Mouse (Mus musculus) hindbrain, postnatal 0 days (tissue): ENCODE data around the gene Copz1. TPM values are rescaled to one million over a fixed set of nuclear protein-coding genes. Genes with fewer than 3 reads are reported as not detected.
"Not testable (repeated sequence)": the region's sequence is repeated elsewhere in the genome, so short reads cannot be mapped to it uniquely, and the experiment has no call there.

ENCODE experiments used
- ATAC-seq: fragments of 200-750 bp; cut with Nextera tagmentation; 2 replicates; pipeline ENCODE4 v1.8.0; 2017; ENCODE audit warnings: mild to moderate bottlenecking, moderate TSS enrichment, moderate library complexity
- DNase-seq: peaks from one replicate; pipeline ENCODE4 v3.0.0-alpha.2; 2015; ENCODE audit warnings: low spot score
- H3K27ac ChIP-seq: fragments of 300-500 bp; sonication (generic); 2 replicates; pipeline ENCODE4 v1.5.1; 2014; ENCODE audit warnings: mild to moderate bottlenecking
- H3K27me3 ChIP-seq: fragments of 300-500 bp; sonication (generic); 2 replicates; pipeline ENCODE4 v1.6.1; 2014; ENCODE audit warnings: low read length, mixed read lengths; ENCODE audit not compliant: insufficient read depth
- H3K36me3 ChIP-seq: fragments of 300-500 bp; sonication (generic); 2 replicates; pipeline ENCODE4 v1.6.1; 2014; ENCODE audit warnings: low read length, mixed read lengths; ENCODE audit not compliant: insufficient read depth
- H3K4me1 ChIP-seq: fragments of 300-500 bp; sonication (generic); 2 replicates; pipeline ENCODE4 v1.6.1; 2014; ENCODE audit warnings: antibody characterized with exemption, low read length, mixed read lengths; ENCODE audit not compliant: insufficient read depth
- H3K4me2 ChIP-seq: fragments of 300-500 bp; sonication (generic); 2 replicates; pipeline ENCODE4 v1.6.1; 2014; ENCODE audit warnings: low read depth, mild to moderate bottlenecking, low read length, moderate library complexity, mixed read lengths
- H3K4me3 ChIP-seq: fragments of 300-500 bp; sonication (generic); 2 replicates; pipeline ENCODE4 v1.5.1; 2014; ENCODE audit warnings: low read length
- H3K9ac ChIP-seq: fragments of 300-500 bp; sonication (generic); replicated peaks from 2 replicates; pipeline ENCODE4 v1.6.1; 2014; ENCODE audit warnings: mild to moderate bottlenecking, low read length, moderate library complexity, mixed read lengths
- H3K9me3 ChIP-seq: fragments of 300-500 bp; sonication (generic); 2 replicates; pipeline ENCODE4 v1.6.1; 2016; ENCODE audit warnings: low read length, mixed read lengths
- CTCF ChIP-seq: IDR thresholded peaks from 2 replicates; pipeline ENCODE4 v1.5.1; 2016; ENCODE audit warnings: antibody characterized with exemption, control low read depth, low read depth
- WGBS: fragments of 180-500 bp; shearing (Covaris S2); extraction: QIAGEN DNeasy Blood & Tissue Kit; methylation state at CpG from one replicate; pipeline ENCODE4 v1.1.7; 2014; 5-methylcytosine and 5-hydroxymethylcytosine counted together
- polyA plus RNA-seq: library from polyadenylated mRNA; unstranded; fragments of >200 nt; fragmentation: Nextera tagmentation; extraction: Ambion mirVana; gene quantifications from 2 replicates; pipeline ENCODE4 v1.2.1, GENCODE M21; 2015
- total RNA-seq: library from RNA; depleted of rRNA; stranded (reverse); fragments of >200 nt; gene quantifications from 2 replicates; pipeline ENCODE4 v1.2.3, GENCODE M21; 2014

Gene Copz1
- total and polyA plus RNA-seq, 2 experiments from 2014 or later = 155 to 181 TPM

DNA sequence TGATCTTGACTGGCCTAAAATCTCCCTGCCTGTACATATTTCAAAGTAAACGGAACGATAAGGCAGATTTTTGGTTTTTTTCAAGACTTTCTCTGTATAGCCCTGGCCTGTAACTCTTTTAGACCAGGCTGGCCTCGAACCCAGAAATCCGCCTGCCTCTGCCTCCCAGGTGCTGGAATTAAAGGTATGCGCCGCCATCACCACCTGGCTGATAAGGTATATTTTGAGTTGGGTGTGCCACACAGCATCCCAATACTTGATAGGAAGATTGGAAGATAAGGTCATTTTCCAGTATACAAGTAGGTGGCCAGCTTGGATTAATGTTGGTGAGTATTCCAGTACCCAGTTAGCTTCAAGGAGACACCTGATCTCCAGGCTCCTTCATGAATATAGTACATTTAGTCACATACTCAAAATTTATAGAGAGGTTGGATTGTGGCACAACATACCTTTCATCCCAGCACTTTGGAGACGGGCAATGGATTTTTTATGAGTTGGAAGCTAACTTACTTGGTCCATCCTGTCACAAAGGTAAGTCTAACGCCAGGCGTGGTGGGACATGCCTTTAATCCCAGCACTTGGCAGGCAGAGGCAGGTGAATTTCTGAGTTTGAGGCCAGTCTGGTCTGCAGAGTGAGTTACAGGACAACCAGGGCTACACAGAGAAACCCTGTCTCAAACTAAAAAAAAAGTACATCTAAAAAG is 25.3 kb upstream of the Copz1 start:
- no peak overlapping the region for H3K4me3 ChIP-seq
- no peaks in the 10 kb centered on the region for H3K9me3 ChIP-seq
- no peak for DNase-seq
- ATAC-seq = no peak
- no peaks in the 10 kb centered on the region for H3K27me3 ChIP-seq
- H3K4me2 ChIP-seq = no peak overlapping the region
- H3K36me3 ChIP-seq = peaks cover 58% of the 10 kb centered on the region
- 90% methylated on average over 9 of the region's 9 CpGs for WGBS
- TF ChIP-seq CTCF = no peak
- H3K4me1 ChIP-seq = no peaks in the 10 kb centered on the region
- H3K27ac ChIP-seq = no peak overlapping the region
- no peak overlapping the region for H3K9ac ChIP-seq

DNA sequence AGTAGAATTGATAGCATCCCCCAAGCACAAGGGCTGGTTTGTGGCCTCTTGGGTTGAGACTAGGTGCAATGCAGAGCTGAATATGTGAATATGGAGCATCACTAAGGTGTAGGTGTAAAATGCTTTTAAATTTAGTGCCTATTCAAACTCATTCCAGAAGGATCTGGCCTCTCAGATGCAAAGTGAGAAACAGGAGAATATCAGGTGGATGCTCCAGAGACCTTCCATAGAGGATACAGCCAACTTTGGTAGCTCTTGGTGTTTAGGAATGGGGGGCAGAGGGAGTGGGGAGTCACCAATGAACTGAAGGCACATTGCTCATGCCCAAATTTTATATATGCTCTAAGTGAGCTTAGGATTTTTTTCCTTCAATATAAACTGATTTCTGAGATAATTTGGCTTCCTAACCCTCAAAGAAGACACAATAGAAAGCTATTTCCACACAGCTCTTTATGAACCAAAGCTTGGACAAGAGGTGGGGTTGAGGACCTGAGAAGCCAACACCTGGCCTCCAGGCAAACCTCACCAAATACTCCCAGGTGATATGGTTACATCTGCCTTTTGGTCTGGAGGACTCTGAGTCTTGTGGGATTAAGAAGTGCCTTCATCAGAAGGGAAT is 24.6 kb upstream of the Copz1 start:
- Histone ChIP-seq H3K27ac (no peak overlapping the region), H3K36me3 (peaks cover 51% of the 10 kb centered on the region)
- no peak for TF ChIP-seq CTCF

DNA sequence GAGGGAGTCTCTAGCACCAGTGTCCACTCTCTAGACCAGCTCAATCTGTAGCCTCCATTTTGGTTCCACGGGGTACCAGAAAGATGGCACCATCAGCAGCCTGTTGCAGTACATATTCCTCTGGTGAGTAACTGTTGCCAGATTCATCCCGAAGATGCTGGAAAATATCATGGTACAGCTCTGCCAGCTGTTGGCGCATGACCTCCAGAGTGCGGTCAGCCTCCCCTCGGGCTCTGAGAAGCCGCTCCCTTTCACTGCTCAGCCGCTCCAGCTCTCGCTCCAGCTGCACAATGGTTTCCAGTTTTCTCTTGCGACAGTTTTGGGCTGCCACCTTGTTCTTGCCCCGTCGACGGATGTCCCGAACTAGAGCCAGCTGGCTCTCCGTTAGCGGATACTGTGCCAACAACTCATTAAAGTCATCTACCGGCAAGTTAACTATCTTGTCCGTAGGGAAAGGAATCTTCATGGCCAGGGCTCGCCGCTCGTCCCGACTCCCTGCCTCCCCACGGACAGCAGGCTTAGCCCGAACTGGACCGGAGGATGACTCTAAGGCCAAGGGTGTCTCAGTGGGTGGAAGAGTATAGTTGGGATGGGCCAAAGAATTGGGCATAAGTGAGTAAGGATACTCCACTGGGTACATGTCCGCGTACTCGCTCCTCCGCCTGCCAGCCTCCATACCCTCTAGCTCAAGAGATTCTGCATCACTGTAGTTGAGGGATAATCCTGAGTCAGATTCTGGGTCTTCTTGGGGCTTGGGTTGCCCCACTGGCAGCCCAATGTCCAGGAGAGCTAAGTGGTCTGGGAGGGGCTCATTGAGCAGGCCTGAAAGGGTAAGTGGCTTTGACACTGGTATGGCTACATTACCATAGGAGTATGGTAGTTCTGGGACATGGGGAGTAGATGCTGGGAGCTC is 23.9 kb upstream of the Copz1 start:
- Histone ChIP-seq H3K4me3 (no peak overlapping the region), H3K27me3 (no peaks in the 10 kb centered on the region), H3K4me1 (no peaks in the 10 kb centered on the region), H3K4me2 (no peak overlapping the region), H3K36me3 (peaks cover 44% of the 10 kb centered on the region), H3K27ac (no peak overlapping the region), H3K9ac (no peak overlapping the region), H3K9me3 (no peaks in the 10 kb centered on the region)
- peak; percentile 4 for DNase-seq
- 71% methylated on average over 28 of the region's 28 CpGs for WGBS
- TF ChIP-seq CTCF = no peak
- ATAC-seq = peak; percentile 44

More for the DNA sequence above, 24.6 kb upstream of the Copz1 start:
- no peak overlapping the region for H3K4me3 ChIP-seq
- ATAC-seq (no peak), DNase-seq (no peak)
- H3K4me1 ChIP-seq = no peaks in the 10 kb centered on the region
- H3K27me3 ChIP-seq = no peaks in the 10 kb centered on the region
- no peaks in the 10 kb centered on the region for H3K9me3 ChIP-seq
- no peak overlapping the region for H3K9ac ChIP-seq
- no peak overlapping the region for H3K4me2 ChIP-seq

DNA sequence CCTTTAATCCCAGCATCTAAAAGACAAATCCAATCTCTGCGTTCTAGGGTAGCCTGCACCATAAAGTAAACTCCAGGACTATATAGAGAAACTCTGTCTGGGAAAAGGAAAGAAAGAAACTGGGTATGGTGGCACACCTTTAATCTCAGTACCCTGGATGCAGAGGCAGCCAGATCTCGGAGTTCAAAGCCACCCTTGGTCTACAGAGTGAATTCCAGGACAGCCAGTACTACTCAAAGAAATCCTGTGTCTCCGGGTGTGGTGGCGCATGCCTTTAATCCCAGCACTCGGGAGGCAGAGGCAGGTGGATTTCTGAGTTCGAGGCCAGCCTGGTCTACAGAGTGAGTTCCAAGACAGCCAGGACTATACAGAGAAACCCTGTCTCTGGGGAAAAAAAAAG is 23.0 kb upstream of the Copz1 start:
- DNase-seq, H3K4me3 ChIP-seq, H3K9me3 ChIP-seq, H3K9ac ChIP-seq, H3K4me2 ChIP-seq, H3K27me3 ChIP-seq, H3K27ac ChIP-seq, H3K4me1 ChIP-seq, ATAC-seq: not testable (repeated sequence)
- 85% methylated on average over 6 of the region's 6 CpGs for WGBS
- H3K36me3 ChIP-seq = peaks cover 40% of the 10 kb centered on the region

DNA sequence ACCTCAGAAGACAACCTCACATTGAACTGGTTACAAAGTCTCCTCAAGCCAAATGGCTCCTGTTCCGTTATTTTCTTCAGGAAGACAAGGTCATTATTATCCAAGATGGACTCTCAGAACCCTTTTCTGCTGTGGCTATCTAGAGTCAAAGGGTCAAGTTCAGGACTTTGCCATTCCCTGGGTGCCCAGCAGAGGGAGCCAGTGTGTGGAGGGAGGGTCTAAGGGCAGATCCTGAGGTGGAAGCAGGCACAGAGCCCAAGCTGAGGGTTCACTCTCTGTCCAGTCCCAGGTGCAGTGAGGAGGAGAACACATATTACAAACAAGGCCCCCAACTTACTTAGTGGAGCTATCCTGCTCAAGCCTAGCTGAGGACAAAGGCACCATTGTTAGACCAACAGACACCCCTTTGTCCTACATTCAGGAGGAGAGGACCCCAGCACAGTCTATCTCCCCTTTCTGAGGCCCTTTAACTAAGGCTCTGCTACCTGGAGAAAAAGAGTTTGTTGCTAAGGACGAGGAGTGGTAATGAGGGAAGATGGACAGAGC is 22.2 kb upstream of the Copz1 start:
- whole genome bisulfite sequencing = 21% methylated on average over 2 of the region's 2 CpGs
- peak; percentile 81 for TF ChIP-seq CTCF
- no peak overlapping the region for H3K4me3 ChIP-seq
- ATAC-seq = no peak
- no peaks in the 10 kb centered on the region; the same call in 1 of the 2 replicates for H3K4me1 ChIP-seq
- peaks cover 36% of the 10 kb centered on the region for H3K36me3 ChIP-seq
- H3K27ac ChIP-seq = no peak overlapping the region
- H3K27me3 ChIP-seq = no peaks in the 10 kb centered on the region
- DNase-seq = peak; percentile 14
- H3K9me3 ChIP-seq = no peaks in the 10 kb centered on the region
- no peak overlapping the region for H3K4me2 ChIP-seq
- H3K9ac ChIP-seq = no peak overlapping the region

DNA sequence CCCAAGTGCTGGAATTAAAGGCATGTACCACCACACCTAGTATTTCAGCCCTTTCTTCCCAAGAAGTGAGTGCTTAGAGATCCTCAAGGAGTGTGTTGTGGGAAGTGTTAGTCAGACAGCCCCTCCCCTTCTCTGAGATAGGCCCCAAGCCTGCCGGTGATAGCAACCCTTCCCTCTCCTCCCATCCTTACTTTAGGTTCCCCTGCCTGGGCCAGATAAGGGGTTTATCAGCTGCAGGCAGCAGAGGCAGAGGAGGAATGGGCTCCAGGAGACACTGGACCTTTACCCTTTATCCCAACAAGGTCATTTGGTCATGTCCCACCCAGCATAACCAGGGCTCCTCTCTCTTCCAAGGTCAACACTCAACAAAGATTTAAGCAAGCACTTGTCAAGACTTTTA is 20.9 kb upstream of the Copz1 start:
- Histone ChIP-seq H3K27me3 (no peaks in the 10 kb centered on the region), H3K4me3 (no peak overlapping the region), H3K4me1 (no peaks in the 10 kb centered on the region; the same call in 1 of the 2 replicates), H3K9ac (no peak overlapping the region), H3K36me3 (peaks cover 25% of the 10 kb centered on the region), H3K9me3 (no peaks in the 10 kb centered on the region), H3K27ac (no peak overlapping the region), H3K4me2 (no peak overlapping the region)
- ATAC-seq (no peak), DNase-seq (no peak)
- 63% methylated on average over 1 of the region's 1 CpGs for WGBS
- no peak for TF ChIP-seq CTCF
